Mouse (Mus musculus) lung, postnatal 25 days (tissue): ENCODE measurements around the gene Vim.
A peak's percentile ranks its signal among the peaks of the same experiment; 100 is the strongest.

Experiments
- DNase-seq: peaks from one replicate; pipeline ENCODE4 v3.0.0; 2022; ENCODE audit warnings: low spot score

Vim gene

DNA sequence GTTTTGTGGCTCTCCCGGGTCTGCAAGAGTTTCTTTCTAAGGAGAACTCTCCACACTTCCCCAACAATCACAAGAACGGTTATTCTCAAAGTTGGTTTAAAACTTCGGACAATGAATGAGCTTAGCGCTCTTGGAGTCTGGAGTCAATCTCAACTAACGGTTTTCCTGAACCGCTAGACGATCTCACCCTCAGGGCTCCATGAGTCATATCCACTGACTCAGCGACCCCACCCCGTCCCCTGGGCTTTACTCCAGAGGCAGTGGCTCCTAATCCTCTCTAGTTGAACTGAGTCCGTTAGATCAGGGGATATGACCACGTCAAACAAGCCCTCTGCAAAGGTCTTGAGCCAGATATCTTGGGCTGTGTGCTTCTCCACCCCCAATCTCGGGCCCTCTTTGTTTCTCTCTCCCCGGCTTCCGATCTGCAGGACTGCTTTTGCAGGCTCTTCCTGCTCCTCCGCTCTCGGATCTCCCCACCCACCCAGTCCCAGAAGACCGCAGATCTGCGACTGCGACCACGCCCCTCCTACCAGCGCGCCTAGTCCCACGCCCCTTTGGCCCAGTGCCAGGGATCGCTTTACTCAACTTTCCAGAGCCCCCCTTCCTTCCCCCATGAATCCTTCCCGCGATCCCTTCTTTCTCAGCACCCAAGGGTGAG, at the start of gene Vim:
Vim (plus strand) TSS at position 520 of the 658 bp plus-strand sequence.
- peak; percentile 87 for DNase-seq

DNA sequence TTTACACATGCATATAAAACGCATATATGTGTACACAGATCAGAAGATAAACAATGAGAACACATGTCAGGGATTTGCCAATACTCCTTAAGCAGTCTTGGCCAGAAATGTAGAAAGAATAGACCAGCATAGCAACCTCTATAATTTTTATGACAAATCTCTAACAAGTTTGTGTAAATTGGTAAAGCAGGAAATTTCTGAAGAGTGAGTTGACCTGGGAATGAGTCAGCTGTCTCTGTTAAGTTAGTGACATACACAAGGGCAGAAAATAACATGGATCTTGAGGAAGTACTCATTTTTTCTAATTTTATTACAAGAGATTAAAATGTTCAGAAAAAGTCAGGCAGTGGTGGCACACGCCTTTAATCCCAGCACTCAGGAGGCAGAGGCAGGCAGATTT, 47.5 kb upstream of the Vim start:
- DNase-seq, result no peak

DNA sequence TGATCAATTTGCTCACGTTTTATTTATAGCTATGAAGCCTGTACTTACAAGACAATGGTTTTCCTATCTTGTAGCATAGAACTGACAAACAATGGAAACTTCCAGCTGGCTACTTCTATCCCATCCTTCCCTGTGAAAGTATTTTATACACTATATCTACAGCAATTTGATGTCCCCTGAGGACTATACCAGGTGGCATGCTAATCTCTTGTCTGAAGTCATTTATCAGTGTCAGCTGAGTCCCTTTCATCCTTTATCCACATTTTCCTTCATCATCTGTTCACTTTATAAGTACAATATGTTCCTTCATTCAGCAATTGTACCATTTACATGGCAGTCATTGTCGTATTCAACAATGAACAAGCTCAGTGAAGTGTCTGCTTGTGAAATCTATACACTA, 46.6 kb upstream of the Vim start:
- no peak for DNase-seq

DNA sequence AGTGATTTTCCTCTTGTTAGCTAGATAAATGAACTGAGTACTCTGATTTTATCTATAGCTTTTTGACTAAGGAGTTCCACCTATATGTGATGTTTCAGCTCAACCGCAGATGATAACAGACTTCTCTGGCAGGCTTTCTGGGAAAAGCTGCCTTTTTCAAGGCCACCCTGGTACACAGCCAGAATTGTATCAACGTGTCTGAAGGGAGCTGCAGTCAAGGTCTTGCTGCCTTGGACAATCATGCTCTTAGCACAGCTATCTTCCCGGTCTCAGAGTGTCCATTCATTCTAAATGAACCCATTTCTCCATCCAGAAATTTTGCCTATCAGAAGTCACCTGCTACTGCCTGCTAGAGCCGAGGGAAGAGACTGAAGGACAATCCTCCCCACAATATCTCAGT, 46.2 kb upstream of the Vim start:
- no peak for DNase-seq

DNA sequence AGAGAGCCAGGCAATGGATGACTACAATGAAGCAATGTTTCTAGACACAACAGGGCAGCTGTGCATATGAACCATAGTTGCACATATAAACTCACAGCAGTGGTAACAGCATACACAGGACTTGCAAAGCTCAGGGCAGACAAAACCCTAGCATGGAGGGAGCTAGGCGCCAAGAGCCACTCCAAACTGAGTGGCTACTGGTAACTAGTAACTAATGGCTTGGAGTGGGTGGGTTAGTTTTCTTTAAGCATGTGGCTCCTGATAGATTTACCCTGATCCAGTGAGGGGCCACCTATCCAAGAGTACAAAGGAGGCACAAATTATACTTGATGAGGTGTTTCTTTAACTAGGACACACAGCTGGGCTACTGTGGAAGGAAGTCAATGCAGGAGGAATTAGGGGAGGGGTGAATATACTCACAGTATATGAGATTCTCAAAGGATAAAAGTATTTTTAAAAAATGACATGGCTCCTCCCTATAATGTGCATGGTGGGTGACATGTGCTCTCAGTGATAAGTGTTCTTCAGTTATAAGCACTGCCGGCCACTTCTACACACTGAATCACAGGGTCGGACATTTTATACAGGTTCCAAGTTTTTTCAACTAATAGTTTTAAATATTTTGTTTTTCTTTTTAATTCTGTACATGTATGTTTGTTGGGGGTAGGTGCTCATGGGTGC, 44.3 kb upstream of the Vim start:
- no peak for DNase-seq

DNA sequence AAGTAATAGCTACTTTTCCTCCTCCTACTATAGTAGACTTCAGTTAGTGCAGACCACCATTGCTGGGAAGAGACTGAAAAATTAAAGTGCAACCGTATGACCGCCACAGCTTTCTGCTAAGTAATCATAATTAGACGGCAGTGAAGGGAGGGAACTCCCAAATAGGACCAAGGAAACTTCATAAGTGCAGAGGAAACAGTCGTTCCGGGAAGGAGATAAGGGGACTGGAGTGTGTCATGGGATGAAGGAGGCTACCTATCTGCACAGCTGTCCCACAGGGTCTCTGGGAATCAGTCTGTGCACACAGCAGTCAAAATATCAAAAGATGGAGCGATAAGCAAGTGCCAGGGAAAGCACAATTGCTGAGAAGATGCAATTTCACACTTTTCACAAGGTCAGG, 43.1 kb upstream of the Vim start:
- no peak for DNase-seq

DNA sequence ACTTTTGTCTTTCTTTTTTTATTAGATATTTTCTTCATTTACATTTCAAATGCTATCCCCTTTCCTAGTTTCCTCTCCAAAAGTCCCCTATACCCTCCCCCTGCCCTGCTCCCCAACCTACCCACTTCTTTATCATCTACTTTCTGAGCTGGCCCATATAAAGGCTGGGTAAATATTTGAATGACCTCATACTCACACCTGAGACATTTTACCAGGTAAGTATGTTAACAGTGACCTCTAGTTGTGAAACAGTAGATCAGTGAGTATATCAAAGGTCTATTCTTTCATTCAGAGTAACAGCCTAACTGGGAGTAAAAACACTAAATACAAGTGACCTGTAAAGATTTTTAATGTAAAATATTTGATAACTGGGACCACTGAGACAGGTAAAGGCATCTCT, 37.0 kb upstream of the Vim start:
- no peak for DNase-seq

DNA sequence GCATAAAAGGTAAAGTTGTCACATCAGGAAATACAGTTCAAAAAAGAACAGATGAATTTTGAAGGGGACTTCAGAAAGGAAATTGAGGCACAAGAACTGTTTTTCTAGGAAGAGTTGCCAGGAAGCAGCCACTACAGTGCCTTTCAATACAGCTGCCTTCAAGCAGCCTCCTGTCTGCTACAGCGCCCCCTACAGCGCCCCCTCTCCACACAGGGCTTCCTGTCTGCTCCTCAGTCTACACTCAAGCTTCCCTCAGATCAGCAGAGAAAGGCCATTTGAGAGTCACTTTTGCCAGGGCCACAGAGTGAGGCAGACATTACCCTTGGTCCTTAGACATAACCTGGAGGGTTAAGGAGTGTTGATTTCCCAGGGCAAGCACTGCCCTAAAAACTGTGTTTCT, 36.0 kb upstream of the Vim start:
- no peak for DNase-seq

DNA sequence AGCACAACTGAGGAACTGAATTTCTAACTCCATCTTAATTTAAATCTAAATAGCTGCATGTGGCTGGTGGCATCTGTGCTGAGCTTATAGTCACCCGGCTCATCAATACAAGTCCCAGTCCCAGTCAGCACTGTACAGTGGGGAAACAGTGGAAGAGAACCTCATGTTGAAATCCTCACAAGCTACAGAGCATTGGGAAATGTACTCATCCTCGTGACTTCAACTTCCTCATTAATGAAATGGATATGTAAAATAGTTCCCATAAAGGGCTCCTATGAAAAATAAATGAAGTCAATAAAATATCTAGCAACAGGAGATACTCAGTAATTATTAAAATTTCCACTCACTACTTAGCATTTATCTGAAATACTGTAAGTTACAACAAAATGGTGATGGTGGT, 35.5 kb upstream of the Vim start:
- no peak for DNase-seq

DNA sequence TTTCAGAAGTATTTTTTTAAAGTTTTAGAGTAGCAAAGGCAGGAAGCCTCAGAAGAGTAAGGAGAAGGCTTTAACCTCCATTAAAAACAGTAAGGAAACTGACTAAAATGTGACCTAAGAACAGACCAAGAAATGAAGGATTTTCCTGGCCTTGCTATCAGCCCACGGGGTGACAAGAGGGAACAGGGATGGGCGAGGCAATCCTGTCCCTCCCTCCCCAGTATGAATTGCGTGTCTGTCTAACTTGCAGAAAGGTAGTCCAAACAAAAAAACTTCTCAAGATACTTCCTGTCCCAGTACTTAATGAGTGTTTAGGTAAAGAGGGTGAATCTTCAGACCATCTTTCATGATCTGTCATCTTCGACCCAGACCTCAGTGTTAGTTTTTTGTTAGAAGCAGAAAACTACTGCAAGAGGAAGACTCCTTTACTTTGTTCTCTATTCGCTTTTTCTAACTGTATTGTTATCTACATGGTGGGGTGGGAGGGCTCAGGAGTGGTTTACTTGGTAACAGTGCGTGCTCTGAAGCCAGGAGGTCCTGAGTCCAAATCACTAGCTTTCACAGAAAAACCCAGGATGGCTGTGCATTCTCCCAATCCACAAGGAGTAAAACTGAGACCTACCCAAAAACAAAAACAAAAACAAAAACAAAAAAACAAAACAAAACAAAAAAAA, 34.9 kb upstream of the Vim start:
- no peak for DNase-seq

DNA sequence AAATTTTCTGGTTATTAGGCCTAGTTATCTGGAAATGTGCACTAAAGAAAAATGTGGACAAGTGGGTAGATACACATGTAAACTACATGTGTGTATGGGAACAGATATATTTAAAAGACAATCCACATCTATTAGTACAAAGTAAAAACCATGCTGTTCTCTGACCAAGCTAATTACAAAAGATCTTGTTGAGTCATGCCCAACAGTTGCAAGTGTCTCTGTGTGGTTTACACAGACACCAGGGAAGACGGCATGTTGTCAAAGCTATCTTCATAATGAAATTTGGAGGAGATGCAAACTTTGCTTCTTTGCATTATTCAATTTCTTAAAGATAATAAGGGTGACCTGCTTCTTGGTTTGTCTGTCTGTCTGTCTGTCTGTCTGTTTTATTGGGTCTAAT, 33.9 kb upstream of the Vim start:
- no peak for DNase-seq

DNA sequence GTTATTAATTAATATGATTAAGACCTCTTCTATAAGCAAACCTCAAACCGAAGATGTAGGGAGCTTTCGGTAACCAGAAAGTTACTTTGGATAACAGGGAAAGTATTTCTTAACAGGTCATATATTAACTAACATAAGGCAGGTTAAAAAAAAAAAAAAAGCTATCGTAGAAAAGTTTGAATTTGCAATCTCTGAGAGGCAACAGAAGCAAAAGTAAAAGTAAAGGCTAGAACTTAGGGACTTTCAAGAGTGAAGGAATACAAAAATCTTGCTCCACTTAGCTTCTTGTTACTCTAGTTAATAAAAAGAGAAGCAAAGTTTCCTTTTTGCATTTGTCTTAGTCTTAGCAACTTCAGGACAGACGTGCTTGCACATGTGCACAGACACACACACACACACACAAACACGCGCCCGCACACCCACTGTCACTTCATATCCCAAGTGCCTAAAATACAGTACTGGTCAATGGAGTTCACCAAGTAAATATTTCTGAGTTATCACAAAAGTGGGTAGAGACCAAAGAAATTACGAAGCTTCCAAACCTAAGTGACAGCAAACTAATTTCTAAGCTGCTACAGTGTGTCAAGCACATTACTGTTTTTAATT, 30.1 kb upstream of the Vim start:
- no peak for DNase-seq

DNA sequence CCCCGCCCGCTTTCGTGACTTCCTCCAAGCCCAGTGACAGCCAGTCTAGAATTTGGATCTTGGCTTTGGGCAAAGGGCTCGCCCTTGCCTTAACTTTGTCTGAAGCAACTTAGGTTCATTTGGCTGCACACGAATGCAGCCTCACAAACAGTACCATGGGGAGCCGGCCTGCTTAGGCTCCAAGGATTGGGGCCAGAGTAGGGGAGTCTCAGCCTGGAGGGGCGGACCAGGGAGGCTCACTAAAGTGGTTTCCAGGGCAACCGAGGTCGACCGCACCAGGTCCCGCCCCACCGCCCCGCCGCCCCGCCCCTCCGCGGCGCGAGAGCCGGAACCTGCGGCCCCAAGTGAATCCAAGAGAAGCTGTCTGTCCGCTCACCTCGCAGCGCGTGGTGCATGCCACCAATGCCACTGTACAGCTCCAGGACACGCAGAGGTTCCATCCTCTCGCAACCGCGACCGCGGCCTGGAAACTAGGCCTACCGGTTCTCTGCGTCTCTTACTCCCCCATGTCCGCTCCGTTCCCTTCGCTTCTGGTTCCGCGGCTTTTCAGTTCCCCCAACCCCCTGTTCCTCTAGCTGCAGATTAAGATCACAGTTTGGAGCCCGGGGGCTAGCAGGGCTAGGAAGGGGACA, 29.4 kb upstream of the Vim start, which contains the start of gene Trdmt1:
Trdmt1 (minus strand) TSS at position 476 of the 632 bp plus-strand sequence.
- peak; percentile 84 for DNase-seq

DNA sequence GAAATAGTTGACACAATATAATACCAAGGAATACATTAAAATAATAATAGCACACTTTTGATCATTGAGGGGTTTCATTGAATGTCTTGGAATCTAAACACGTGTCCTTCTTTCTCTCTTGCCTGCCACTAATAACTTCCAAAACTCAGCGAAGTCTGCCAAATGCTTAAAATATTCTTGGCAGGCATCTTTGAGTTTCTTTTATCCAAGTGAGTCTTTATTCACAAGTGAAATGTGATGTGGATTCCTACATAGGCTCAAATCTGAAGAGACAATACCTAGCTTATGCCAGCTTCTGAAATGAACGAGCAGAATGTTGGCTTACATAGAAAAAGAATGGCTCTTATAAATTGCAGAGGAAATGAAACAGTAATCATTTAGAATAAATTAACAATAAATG, 25.0 kb upstream of the Vim start:
- DNase-seq, result no peak

DNA sequence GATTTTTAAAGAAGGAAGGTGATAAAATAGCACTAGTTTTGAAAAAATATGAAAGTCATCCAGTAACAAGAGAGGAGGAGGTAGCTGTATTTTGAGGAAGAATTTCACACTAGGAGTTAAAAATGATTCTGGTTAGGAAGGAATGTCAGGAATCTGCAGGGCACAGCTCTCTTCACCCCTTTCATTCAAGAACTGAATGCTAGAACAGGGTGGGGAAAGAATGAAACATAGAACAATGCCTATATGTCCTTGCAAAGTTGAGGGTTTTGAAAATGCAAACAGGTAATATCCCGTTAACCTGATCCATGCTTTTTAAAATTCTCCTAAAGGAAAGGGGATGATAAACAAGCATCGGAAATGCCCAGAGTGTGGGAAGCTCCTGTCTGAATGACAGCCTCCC, 19.8 kb upstream of the Vim start:
- no peak for DNase-seq

DNA sequence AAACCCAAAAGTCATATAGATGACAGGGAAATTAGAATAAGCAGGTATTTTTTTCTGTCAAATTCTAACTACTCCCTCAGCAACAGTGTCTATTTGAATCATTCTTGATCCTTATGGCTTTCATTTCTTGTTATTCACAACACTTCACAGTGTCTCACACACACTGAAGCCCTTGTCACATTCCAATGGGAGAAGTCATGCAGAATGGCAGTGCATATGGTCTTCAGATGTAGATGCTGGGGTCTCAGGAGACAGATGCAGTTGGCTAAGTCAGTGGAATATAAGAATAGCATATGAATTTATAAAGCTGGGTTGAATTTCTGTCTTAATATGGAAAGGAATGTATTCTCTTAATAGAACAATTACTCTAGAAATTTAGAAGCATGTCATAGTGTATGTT, 17.5 kb upstream of the Vim start:
- no peak for DNase-seq

DNA sequence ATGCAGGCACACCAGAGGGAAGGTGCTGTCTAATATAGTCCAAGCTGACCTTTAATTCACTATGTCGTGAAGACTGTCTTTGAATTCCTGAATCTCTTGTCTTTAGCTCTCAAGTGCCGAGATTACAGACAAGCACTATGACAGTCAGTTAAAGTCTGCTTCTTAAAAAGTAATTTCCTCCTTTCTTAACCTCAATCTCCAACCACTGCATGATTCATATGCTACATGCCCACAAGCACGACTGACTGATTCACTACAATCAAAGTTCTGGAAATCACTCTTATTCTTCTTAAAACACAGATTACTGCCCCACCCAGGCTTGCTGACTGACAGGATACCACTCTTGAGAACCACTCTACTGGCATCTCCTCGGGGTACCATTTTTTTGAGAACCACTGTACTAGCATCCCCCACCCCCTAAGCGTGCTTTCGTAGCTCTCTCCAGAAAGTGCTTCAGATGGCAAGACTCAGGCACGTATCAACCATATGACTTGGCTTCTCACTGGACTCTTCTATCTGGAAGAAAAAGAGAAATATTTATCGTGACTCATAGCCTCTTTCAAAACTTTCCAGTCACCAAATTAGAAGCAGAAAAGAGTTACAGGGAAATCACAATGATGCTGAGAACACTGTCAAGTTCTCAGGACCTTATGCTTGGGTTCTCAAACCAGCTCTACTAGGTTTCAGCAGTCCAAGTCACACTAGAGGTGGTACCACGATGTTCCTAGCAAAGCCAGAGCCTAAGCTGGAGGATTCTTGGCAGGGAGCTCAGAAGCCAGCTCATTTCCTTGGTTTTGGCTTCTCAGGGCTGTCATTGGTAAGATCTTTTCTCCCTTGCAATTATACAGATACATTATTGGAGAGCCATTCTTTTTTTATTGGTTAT, 16.3 kb upstream of the Vim start:
- DNase-seq, result no peak

DNA sequence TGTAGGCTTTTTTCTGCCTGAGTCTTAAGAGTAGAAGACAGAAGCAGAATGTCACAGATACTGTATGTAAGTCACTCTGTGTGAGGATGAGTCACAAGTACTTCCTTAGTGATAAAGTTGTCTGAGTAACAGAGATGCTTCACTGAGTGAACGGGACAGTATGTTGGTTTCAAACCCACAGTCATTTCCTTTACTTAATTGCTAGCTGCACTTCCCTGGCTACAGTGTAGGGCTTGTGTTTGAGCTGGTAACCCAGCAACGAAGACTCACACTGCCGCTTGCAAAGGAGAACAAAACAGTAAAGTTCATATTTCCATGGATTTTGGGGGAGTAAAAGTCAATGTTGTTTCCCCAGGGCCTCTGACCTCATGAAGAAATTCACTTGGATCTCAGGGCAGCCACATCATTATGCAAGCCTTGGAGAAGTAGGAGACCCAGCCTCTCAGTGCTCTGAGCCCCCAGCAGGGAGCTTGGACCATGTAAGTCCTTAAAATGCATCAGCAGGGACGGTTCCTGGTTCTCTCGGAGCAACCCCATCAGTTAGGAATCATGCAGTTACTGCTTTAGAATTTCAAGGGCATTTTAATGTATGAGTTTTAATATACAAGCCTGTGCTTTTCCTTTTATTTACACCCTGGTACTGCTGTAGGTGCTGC, 15.0 kb upstream of the Vim start:
- peak; percentile 80 for DNase-seq

DNA sequence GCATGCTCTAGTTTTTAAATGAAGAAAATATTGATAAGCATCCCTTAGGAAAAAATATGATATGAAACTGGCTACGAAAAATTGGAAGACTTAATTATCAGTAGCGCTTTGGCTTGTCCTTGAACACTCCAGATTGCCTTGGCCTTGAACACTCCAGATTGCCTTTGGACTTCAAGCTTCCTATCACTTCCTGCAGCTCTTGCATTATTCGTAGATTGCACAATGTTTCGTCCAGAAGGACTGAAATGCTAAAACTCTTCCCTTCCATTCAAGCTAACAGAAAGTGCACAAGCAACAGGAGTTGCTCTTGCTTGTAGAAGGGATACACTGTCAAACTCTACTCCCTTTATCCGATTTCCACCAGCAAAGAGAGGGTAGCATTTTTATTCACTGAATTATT, 14.4 kb upstream of the Vim start:
- no peak for DNase-seq

DNA sequence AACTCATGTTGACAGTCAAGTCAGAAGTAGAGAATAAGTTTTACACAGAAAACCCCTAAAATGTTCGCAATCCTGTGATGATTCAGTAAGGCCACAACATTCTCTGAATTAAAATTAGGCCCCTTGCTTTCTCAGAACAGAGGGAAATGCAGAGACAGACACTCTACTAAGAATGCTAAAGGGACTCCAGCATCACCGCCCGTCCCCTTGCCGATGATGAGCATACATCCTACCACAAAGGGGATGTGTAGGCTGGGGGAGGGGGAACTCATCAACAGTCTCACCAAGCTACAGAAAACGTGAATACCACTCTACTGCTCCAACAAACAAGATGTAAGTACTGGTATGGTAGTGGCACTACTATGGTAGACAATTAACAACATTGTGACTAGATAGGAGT, 14.0 kb upstream of the Vim start:
- no peak for DNase-seq

DNA sequence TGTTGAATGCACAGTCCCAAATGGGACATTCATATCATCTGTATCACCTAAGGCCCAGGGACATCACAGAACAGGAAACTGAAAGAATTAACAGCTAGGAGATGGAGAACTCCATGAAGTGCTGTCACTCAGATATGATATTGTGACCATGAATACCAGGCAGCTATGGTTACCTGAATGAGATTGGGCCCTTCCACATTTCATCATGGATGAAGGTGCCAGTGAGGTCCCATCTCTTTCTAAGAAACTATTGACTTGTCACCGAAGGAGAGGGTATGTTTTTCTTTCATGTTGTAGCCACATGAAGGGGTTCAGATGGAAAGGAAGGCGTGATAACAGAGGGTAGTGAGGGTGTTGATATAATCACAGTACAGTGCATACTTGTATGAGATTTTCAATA, 13.3 kb upstream of the Vim start:
- no peak for DNase-seq
